Mouse (Mus musculus) embryo, embryonic 11.5 days (tissue): ENCODE measurements around the gene Gm45837.

Source experiments
- DNase-seq: peaks from one replicate; pipeline ENCODE4 v3.0.0-alpha.2; 2012; ENCODE audit warnings: low read depth, low spot score

Gene Gm45837

DNA sequence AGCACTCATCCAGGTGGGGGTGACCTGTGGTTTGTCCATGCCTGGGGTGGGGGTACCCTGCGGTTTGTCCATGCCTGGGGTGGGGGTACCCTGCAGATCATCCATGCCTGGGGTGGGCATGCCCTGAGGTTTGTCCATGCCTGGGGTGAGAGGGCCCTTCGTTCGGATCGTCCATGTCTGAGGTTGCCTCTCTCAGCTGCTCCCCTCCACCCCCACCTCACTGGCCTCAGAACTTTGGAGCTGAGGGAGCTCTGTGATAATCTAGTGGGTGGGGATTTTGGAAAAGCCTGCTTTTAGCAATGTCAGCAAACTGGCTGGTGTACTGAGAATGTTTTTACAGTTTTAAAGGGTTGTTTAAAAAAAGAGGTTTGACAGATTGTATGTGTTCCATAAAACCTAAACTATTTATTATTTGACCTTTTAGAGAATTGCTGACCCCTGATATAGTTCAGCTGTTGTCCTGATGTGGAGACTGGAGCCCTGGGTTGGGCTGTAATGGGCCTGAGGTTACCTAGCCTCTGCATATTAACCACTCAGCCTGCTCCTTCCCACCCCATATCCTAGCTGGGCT is 18.7 kb upstream of the Gm45837 start:
- DNase-seq, result no peak

DNA sequence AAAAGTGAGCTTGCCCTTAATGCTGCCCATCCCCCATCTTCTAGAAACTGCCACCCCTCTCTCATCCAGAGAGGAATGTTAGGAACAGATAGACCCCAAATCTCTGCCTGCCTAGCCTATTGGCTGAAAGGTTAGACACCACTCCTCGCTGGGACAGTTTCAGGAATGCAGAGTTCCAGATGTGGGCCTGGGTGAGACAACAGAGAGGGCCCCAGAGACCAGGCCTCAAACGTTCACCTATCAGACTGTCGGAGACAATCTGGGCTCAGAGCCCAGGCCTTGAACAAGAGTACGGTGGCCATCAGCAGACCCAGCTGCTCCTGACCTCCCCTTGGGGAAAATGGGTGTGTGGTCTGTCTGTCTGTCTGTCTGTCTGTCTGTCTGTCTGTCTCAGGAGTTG is 17.7 kb upstream of the Gm45837 start:
- DNase-seq, result no peak

- no peak for DNase-seq
These were observed 16.8 kb upstream of the Gm45837 start for GRCm38 (mm10) chr7:101393694-101394504.

DNA sequence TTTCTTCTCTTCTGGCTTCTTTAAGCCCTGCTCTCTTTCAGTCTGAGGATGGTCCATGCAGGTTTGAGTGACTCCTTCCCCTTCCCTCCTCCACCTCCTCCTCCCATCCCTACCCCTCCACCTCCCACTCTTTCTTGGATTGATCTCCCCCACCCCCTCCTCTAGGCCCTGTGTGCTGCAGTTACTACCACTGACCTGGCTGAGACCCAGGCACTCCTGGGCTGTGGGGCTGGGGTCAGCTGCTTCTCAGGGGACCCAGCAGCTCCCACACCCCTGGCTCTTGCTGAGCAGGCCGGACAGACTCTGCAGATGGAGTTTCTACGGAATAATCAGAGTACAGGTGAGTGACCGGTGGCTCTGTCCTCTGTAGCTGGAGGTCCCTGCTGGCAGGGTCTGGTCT is 16.1 kb upstream of the Gm45837 start:
- no peak for DNase-seq

GRCm38 (mm10) chr7:101395471-101395870 is 15.2 kb upstream of the Gm45837 start:
- no peak for DNase-seq

- no peak for DNase-seq
These were observed 13.5 kb upstream of the Gm45837 start for GRCm38 (mm10) chr7:101397175-101397574.

GRCm38 (mm10) chr7:101401510-101401909 is 9.2 kb upstream of the Gm45837 start:
- no peak for DNase-seq

DNA sequence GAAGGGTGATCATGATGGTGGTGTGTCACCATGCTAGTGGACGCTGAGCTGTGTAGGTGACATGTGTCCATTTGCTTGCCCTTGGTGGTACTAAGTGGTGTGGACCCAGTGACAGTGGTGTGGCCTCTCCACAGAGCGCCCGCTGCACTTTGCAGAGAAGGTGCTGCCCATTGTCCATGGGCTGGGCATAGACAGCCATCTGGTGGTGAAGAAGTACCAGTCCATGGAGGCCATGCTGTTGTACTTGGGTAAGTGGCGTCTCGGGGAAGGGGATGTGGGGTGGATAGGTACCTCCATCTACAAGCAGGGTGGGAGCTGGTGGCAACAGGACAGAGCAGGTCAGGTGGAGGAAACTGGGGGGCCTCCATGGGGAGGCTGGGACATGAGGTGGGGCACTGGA is 6.9 kb upstream of the Gm45837 start:
- no peak for DNase-seq

- peak; percentile 72 for DNase-seq
These were observed 2.1 kb downstream of the Gm45837 start for GRCm38 (mm10) chr7:101412796-101413195.

GRCm38 (mm10) chr7:101414209-101414608 is 3.5 kb downstream of the Gm45837 start:
- no peak for DNase-seq

- DNase-seq, result no peak
These were observed 4.2 kb downstream of the Gm45837 start for GRCm38 (mm10) chr7:101414661-101415511.

DNA sequence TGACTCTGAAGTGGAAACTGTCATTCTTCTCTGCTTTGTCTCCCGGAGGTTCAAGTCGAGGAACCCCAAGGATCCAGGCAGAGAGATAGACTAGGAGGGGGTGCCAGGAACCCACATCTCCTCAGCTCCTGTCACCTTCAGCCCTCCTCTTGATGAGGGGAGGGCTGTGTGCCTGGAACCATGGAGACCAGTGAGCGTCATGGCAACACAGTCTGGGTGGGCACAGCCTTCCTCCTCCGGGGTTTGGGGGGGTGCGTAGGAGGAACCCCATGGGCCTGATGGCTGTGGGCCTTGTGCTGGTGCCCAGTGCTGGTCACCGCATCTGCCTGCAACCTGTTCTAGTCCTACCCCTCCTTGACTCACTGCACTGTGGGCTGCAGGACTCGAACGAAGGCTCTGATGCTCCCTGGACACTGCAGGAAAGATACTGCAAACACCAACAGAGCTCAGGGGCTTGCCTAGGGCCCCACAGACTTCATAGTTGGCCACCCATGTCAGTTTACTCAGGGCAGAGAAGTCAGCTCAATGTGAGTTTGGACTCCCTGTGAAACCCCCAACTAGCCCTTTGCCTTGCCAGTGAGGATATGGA is 4.9 kb downstream of the Gm45837 start:
- DNase-seq, result no peak

DNA sequence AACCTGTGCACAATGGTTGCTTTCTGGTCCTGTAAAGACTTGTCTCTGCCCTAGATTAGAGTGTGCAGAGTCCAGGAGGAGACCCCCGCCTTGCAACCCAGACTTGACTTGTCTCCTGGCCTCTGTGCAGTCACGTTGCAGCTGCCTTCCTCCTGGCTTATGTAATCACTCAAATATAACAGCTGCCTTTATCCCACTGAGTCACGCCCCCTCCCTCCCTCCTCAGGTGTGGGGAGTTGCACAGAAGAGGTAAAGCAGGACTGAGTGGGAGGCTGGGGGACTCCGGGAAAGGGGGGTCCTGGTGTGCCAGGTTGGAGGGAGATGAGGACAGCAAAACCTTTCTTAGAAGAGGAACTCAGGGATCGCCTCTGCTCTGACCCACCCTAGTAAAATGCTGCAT is 5.7 kb downstream of the Gm45837 start:
- DNase-seq, result no peak

GRCm38 (mm10) chr7:101419013-101419770 is 8.5 kb downstream of the Gm45837 start:
- DNase-seq, result no peak

- no peak for DNase-seq
These were observed 10.8 kb downstream of the Gm45837 start, which contains the start of gene Pde2a for GRCm38 (mm10) chr7:101421529-101421928. Pde2a (plus strand) TSS chr7:101421691.

DNA sequence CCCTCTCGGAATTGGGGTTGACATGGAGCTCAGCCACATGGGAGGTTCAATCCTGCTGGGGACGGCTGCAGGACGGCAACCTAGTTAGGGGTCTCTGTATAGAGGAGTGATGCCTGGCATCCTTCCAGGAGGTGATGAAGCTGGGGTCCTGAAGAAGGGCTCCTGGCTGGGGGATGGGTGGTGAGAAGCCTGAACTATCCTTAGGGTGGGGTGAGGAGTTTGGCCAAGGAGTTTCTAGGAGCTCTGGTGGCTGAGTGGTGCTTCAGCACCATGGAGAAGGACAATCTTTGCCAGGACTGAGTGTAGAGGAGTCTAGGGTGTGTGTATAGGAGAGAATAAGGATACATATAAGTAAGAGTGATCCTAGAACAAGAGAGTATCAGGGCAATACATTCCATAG is 11.4 kb downstream of the Gm45837 start:
- no peak for DNase-seq

- no peak for DNase-seq
These were observed 12.0 kb downstream of the Gm45837 start for GRCm38 (mm10) chr7:101422646-101423045.

DNA sequence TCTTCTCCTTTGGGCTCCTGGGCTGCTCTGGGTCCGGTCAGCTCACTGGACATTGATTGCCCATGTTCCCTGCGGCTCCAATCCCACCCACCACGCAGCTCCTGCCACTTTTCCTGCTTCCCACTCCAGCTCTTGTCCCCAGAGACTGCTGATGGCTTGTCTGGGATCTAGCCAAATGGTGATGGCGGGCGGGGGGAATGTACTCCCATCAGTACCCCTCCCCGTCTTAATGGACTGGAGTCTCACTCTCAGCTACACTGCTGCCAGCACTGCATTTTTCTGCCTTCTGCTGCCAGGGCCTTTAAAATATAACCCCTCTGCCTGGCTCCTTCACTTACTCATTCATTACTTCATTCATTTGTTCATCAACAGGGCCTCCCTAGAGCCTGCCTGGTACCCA is 13.3 kb downstream of the Gm45837 start:
- DNase-seq, result no peak

- DNase-seq, result no peak
These were observed 16.0 kb downstream of the Gm45837 start for GRCm38 (mm10) chr7:101426692-101427091.

- DNase-seq, result no peak
These were observed 17.1 kb downstream of the Gm45837 start for GRCm38 (mm10) chr7:101427736-101428135.

- DNase-seq, result no peak
These were observed 24.4 kb downstream of the Gm45837 start for GRCm38 (mm10) chr7:101435038-101435437.
